Mouse (Mus musculus) embryonic facial prominence, embryonic 15.5 days (tissue): Measurements from ENCODE around the gene Dclk2. TPM values are rescaled to one million over a fixed set of nuclear protein-coding genes. Genes with fewer than 3 reads are reported as not detected.

Source experiments
- ATAC-seq: fragments of 200-750 bp; cut with Nextera tagmentation; 2 replicates; pipeline ENCODE4 v1.8.0; 2017; ENCODE audit warnings: low read depth, moderate TSS enrichment; ENCODE audit not compliant: insufficient number of reproducible peaks, low FRiP score, low TSS enrichment
- H3K27ac ChIP-seq: fragments of 300-500 bp; sonication (generic); replicated peaks from 2 replicates; pipeline ENCODE4 v1.5.1; 2015; ENCODE audit warnings: mild to moderate bottlenecking, inconsistent platforms
- H3K27me3 ChIP-seq: fragments of 300-500 bp; sonication (generic); 2 replicates; pipeline ENCODE4 v1.6.1; 2015; ENCODE audit warnings: inconsistent platforms
- H3K36me3 ChIP-seq: fragments of 300-500 bp; sonication (generic); 2 replicates; pipeline ENCODE4 v1.6.1; 2015; ENCODE audit warnings: mild to moderate bottlenecking, inconsistent platforms
- H3K4me1 ChIP-seq: fragments of 300-500 bp; sonication (generic); 2 replicates; pipeline ENCODE4 v1.6.1; 2015; ENCODE audit warnings: inconsistent platforms
- H3K4me2 ChIP-seq: fragments of 300-500 bp; sonication (generic); replicated peaks from 2 replicates; pipeline ENCODE4 v1.6.1; 2015; ENCODE audit warnings: mild to moderate bottlenecking, inconsistent platforms
- H3K4me3 ChIP-seq: fragments of 300-500 bp; sonication (generic); replicated peaks from 2 replicates; pipeline ENCODE4 v1.5.1; 2015; ENCODE audit warnings: mild to moderate bottlenecking, inconsistent platforms
- H3K9ac ChIP-seq: fragments of 300-500 bp; sonication (generic); 2 replicates; pipeline ENCODE4 v1.6.1; 2015; ENCODE audit warnings: inconsistent platforms
- H3K9me3 ChIP-seq: fragments of 300-500 bp; sonication (generic); replicated peaks from 2 replicates; pipeline ENCODE4 v1.6.1; 2016; ENCODE audit warnings: inconsistent platforms
- WGBS: fragments of 180-500 bp; shearing (Covaris S2); methylation state at CpG from one replicate; pipeline ENCODE4 v1.1.7; 2015; 5-methylcytosine and 5-hydroxymethylcytosine counted together
- polyA plus RNA-seq: library from polyadenylated mRNA; unstranded; fragments of >200 nt; fragmentation: Nextera tagmentation; extraction: Ambion mirVana; gene quantifications from 2 replicates; pipeline ENCODE4 v1.2.1, GENCODE M21; 2015

Dclk2 gene
- polyA plus RNA-seq, 1 experiment from 2014 or later = 13.9 TPM

DNA sequence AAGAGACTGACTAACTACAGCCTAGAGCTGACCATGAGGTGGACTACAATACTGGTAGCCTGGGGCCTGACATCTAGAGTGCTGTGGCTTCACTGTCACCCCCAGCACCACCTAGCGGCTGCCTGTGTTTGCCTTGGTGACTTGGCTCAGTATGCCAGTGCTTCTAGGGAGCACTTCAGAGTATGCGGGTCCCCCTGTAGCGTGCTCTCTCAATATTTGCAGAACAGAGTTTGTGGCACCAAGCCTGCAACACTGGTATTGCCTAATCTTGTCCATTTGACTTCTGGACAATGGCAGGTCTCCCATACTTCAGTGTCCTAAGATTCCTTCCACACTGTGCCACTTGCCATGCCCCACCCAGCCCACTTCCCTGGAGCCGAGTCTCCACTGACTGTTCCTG lies 140.9 kb downstream of the Dclk2 start:
- Histone ChIP-seq H3K9ac (no peak overlapping the region), H3K27ac (no peak overlapping the region), H3K4me2 (no peak overlapping the region), H3K4me3 (no peak overlapping the region), H3K36me3 (no peaks in the 10 kb centered on the region), H3K27me3 (no peaks in the 10 kb centered on the region), H3K4me1 (peaks cover 14% of the 10 kb centered on the region; the same call in 1 of the 2 replicates), H3K9me3 (no peaks in the 10 kb centered on the region)
- WGBS = 81% methylated on average over 4 of the region's 4 CpGs
- ATAC-seq = no peak

DNA sequence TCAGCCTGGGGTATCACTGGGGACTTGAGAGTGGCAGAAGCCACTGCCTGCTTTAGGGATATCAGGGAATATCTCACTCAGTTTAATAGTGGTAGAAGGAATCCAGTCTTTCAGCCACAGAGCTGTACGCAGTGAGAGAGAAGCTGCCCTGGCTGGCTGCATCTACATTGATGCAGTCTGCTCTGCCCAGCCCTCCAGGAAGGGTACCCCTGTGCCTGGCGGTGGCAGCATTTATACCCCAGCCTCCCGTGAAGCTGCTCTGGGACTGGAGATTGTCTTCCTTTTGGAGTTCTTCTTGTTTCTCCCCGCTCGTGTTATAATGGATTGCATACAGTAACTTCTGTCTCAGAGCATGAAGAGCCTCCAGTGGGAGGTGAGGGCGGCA lies 145.2 kb downstream of the Dclk2 start:
- no peaks in the 10 kb centered on the region for H3K36me3 ChIP-seq
- no peak overlapping the region for H3K4me3 ChIP-seq
- no peaks in the 10 kb centered on the region for H3K27me3 ChIP-seq
- H3K4me1 ChIP-seq = peaks cover 15% of the 10 kb centered on the region; the same call in 1 of the 2 replicates
- H3K9me3 ChIP-seq = no peaks in the 10 kb centered on the region
- H3K4me2 ChIP-seq = no peak overlapping the region
- no peak overlapping the region for H3K9ac ChIP-seq
- peak overlapping the region; percentile 35; the same call in 1 of the 2 replicates for H3K27ac ChIP-seq
- 46% methylated on average over 6 of the region's 6 CpGs for WGBS
- no peak for ATAC-seq

GRCm38 (mm10) chr3:86774566-86775443 lies 145.8 kb downstream of the Dclk2 start:
- H3K9ac ChIP-seq = no peak overlapping the region
- no peak overlapping the region for H3K4me2 ChIP-seq
- peaks cover 15% of the 10 kb centered on the region; the same call in 1 of the 2 replicates for H3K4me1 ChIP-seq
- H3K9me3 ChIP-seq = no peaks in the 10 kb centered on the region
- peak; percentile 35; the same call in 1 of the 2 replicates for ATAC-seq
- H3K36me3 ChIP-seq = no peaks in the 10 kb centered on the region
- H3K4me3 ChIP-seq = no peak overlapping the region
- 44% methylated on average over 14 of the region's 14 CpGs for WGBS
- H3K27me3 ChIP-seq = no peaks in the 10 kb centered on the region
- H3K27ac ChIP-seq = peak overlapping the region; percentile 53

DNA sequence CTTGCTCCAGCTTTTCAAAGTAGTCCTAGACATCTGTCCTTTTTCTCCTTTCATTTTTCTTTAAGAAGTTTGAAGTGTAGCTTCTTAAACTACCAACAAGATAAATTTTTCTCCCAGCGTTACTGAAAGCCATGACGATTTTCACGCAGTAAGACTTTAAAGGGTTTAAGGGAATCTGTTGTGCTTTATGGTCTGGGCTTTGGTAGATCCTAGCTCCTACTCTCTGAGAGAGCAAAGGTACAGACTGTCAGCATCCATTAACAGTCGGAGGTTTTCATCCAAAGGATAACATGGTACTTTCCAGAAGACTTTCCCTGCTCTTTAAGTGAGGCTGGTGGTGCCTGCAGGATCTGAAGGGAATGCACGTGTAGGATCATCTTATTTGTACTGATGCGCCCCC lies 151.7 kb downstream of the Dclk2 start:
- no peak overlapping the region for H3K27ac ChIP-seq
- H3K4me3 ChIP-seq = no peak overlapping the region
- H3K4me2 ChIP-seq = no peak overlapping the region
- WGBS = 36% methylated on average over 6 of the region's 6 CpGs
- no peak for ATAC-seq
- no peaks in the 10 kb centered on the region for H3K36me3 ChIP-seq
- no peaks in the 10 kb centered on the region for H3K9me3 ChIP-seq
- peaks cover 10% of the 10 kb centered on the region; the same call in 1 of the 2 replicates for H3K4me1 ChIP-seq
- H3K9ac ChIP-seq = no peak overlapping the region
- H3K27me3 ChIP-seq = no peaks in the 10 kb centered on the region

GRCm38 (mm10) chr3:86768553-86768952 lies 152.1 kb downstream of the Dclk2 start:
- Histone ChIP-seq H3K4me1 (peaks cover 10% of the 10 kb centered on the region; the same call in 1 of the 2 replicates), H3K4me2 (no peak overlapping the region), H3K9me3 (no peaks in the 10 kb centered on the region), H3K9ac (no peak overlapping the region), H3K4me3 (no peak overlapping the region), H3K36me3 (0 out of 2 replicates have a peak, but pooled peaks cover 1% of the 10 kb centered on the region), H3K27me3 (no peaks in the 10 kb centered on the region), H3K27ac (no peak overlapping the region)
- ATAC-seq = peak; percentile 51; the same call in 1 of the 2 replicates
- WGBS = 11% methylated on average over 8 of the region's 8 CpGs

DNA sequence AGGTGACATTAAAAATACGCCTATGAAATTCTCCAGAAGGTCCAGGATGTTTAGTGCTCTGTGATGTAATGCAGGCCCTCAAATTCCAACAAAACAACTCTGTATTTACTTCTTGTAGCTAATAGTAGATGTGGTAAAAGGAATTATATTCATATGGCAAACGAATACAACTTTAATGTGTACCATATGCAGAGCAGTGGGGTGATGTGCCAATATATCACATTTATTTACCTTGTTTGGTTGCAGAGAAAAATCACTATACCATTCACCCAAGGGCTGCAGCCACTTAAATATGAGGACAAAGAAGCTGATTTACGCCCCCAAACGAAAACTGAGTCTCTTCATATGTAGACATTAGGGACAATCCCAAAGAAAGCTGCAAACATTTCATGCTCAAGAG lies 158.2 kb downstream of the Dclk2 start:
- no peaks in the 10 kb centered on the region for H3K27me3 ChIP-seq
- 0 out of 2 replicates have a peak, but pooled peaks cover 3% of the 10 kb centered on the region for H3K4me1 ChIP-seq
- H3K27ac ChIP-seq = peak overlapping the region; percentile 76; the same call in 1 of the 2 replicates
- H3K4me3 ChIP-seq = no peak overlapping the region
- 0 out of 2 replicates have a peak, but pooled peaks cover 2% of the 10 kb centered on the region for H3K36me3 ChIP-seq
- no peak overlapping the region for H3K9ac ChIP-seq
- no peak for ATAC-seq
- WGBS = 43% methylated on average over 4 of the region's 4 CpGs
- no peaks in the 10 kb centered on the region for H3K9me3 ChIP-seq
- no peak overlapping the region for H3K4me2 ChIP-seq

- Histone ChIP-seq H3K9ac (no peak overlapping the region), H3K9me3 (no peaks in the 10 kb centered on the region), H3K27ac (peak overlapping the region; percentile 76; the same call in 1 of the 2 replicates), H3K4me1 (0 out of 2 replicates have a peak, but pooled peaks cover 3% of the 10 kb centered on the region), H3K27me3 (no peaks in the 10 kb centered on the region), H3K4me3 (no peak overlapping the region), H3K36me3 (0 out of 2 replicates have a peak, but pooled peaks cover 2% of the 10 kb centered on the region), H3K4me2 (no peak overlapping the region)
- WGBS = 64% methylated on average over 6 of the region's 6 CpGs
- ATAC-seq = no peak
Measured at GRCm38 (mm10) chr3:86762036-86762415, 158.6 kb downstream of the Dclk2 start.

- WGBS = 41% methylated on average over 9 of the region's 9 CpGs
Measured at GRCm38 (mm10) chr3:86761095-86762035, 159.3 kb downstream of the Dclk2 start.

DNA sequence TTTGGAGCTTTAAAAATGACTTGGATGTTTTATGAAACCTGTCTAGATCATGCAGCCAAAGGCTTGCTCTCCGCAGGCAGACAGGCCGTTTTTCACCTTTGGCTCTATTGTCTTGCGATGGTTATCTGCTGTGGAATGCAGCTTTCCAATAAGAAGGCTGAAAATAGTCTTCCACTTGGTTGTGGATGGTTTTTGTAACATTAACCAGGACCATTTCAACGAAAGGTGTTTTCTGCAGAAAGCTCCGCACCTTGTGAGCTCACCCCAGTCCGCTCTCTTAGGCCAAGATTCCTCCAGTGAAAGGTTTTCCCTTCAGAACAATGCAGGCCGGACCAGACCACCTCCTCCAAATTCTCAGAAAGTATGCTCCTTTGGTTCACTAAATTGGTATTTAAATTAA lies 160.2 kb downstream of the Dclk2 start:
- WGBS = 63% methylated on average over 7 of the region's 7 CpGs
- H3K27ac ChIP-seq = peak overlapping the region; percentile 55; the same call in 1 of the 2 replicates

More at GRCm38 (mm10) chr3:86761095-86762035, 159.3 kb downstream of the Dclk2 start:
- Histone ChIP-seq H3K4me1 (0 out of 2 replicates have a peak, but pooled peaks cover 3% of the 10 kb centered on the region), H3K4me3 (no peak overlapping the region), H3K9ac (no peak overlapping the region), H3K27me3 (no peaks in the 10 kb centered on the region), H3K9me3 (no peaks in the 10 kb centered on the region), H3K36me3 (0 out of 2 replicates have a peak, but pooled peaks cover 2% of the 10 kb centered on the region), H3K4me2 (no peak overlapping the region), H3K27ac (peak overlapping the region; percentile 75)
- ATAC-seq = peak; percentile 85; the same call in 1 of the 2 replicates

GRCm38 (mm10) chr3:86759834-86760233 lies 160.8 kb downstream of the Dclk2 start:
- H3K4me3 ChIP-seq = 0 out of 2 replicates have a peak overlapping the region, but pooled peaks have one; percentile 2
- H3K36me3 ChIP-seq = 0 out of 2 replicates have a peak, but pooled peaks cover 2% of the 10 kb centered on the region
- 47% methylated on average over 8 of the region's 8 CpGs for WGBS
- peaks cover 8% of the 10 kb centered on the region; the same call in 1 of the 2 replicates for H3K4me1 ChIP-seq
- H3K9me3 ChIP-seq = no peaks in the 10 kb centered on the region
- ATAC-seq = no peak
- peak overlapping the region; percentile 35; the same call in 1 of the 2 replicates for H3K27ac ChIP-seq
- H3K9ac ChIP-seq = no peak overlapping the region
- peak overlapping the region; percentile 21; the same call in 1 of the 2 replicates for H3K4me2 ChIP-seq
- H3K27me3 ChIP-seq = no peaks in the 10 kb centered on the region

More for the DNA sequence above, 160.2 kb downstream of the Dclk2 start:
- no peak for ATAC-seq
- Histone ChIP-seq H3K27me3 (no peaks in the 10 kb centered on the region), H3K36me3 (0 out of 2 replicates have a peak, but pooled peaks cover 2% of the 10 kb centered on the region), H3K4me1 (0 out of 2 replicates have a peak, but pooled peaks cover 3% of the 10 kb centered on the region), H3K9ac (no peak overlapping the region), H3K4me2 (no peak overlapping the region), H3K4me3 (no peak overlapping the region), H3K9me3 (no peaks in the 10 kb centered on the region)
